Comparison of ENCODE assay signal across 18 mouse cellular contexts in the genomic region with DNA sequence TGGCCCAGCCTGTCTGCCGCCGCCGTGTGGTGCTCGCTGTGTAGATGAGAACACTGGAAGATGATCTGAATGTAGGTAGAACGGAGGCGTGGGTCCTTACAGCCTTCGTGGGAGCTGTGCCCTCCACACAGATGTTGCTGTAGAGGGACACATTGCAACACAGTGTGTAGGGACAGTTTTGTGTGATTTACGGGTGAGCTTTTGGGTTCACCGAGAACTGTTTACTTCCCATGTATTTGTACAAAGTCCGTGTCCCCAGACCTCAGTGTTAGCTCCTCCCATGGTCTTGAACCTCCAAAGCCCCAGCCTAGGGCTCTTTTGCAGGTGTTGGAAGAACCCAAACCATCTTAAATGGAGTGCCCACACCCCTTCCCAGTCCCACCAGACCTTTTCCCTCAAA. TPM values are rescaled to one million over a fixed set of nuclear protein-coding genes. Genes with fewer than 3 reads are reported as not detected.
DNase-seq lines count a peak whose midpoint lies in the region; ATAC-seq and TF ChIP-seq lines count a peak whose summit lies in the region.
"Had no signal": no experiment of that assay in that cellular context is flagged by ENCODE, and none has a peak within 500 bp of the region (broad histone marks: within the 10 kb centered on the region; RNA-seq: fewer than 3 reads in every experiment).

No protein-coding gene starts in this region.

- H3K9me3 ChIP-seq in liver, embryonic 11.5 days (ENCODE audit: control insufficient read depth, low read length), result no peaks in the 10 kb centered on the region
- H3K9me3 ChIP-seq in liver, embryonic 16.5 days (replicated peaks; ENCODE audit: control insufficient read depth, low read length), result no peaks in the 10 kb centered on the region
- no peaks in the 10 kb centered on the region for H3K9me3 ChIP-seq in liver, embryonic 12.5 days (replicated peaks)
- H3K9me3 ChIP-seq: embryonic facial prominence, embryonic 10.5 days; embryonic facial prominence, embryonic 12.5 days; forebrain, embryonic 13.5 days; forebrain, embryonic 15.5 days had no signal

- H3K79me2 ChIP-seq in liver, adult 2 months (ENCODE audit: control insufficient read depth, insufficient read depth, low read length), result no peaks in the 10 kb centered on the region

- no peak overlapping the region for H3K4me2 ChIP-seq in liver, embryonic 11.5 days
- no peak overlapping the region for H3K4me2 ChIP-seq in liver, embryonic 16.5 days (ENCODE audit: low read depth, low read length)
- H3K4me2 ChIP-seq in liver, embryonic 12.5 days, result no peak overlapping the region
- H3K4me2 ChIP-seq: embryonic facial prominence, embryonic 12.5 days; forebrain, embryonic 13.5 days; forebrain, embryonic 15.5 days had no signal

- H3K27me3 ChIP-seq in liver, adult 2 months (ENCODE audit: control insufficient read depth, insufficient read depth, low read length), result no peaks in the 10 kb centered on the region
- H3K27me3 ChIP-seq in liver, embryonic 11.5 days (replicated peaks; ENCODE audit: control insufficient read depth, insufficient read depth, low read length), result no peaks in the 10 kb centered on the region
- no peaks in the 10 kb centered on the region for H3K27me3 ChIP-seq in liver, embryonic 16.5 days (ENCODE audit: control insufficient read depth, insufficient read depth, low read depth, low read length)
- no peaks in the 10 kb centered on the region for H3K27me3 ChIP-seq in liver, embryonic 12.5 days (replicated peaks)
- H3K27me3 ChIP-seq: embryonic facial prominence, embryonic 12.5 days; forebrain, embryonic 13.5 days; forebrain, embryonic 15.5 days had no signal

- peak overlapping the region; percentile 25; the same call in 1 of the 2 replicates for H3K9ac ChIP-seq in liver, adult 2 months (ENCODE audit: low read depth, low read length)
- H3K9ac ChIP-seq in liver, embryonic 11.5 days (ENCODE audit: low read depth, low read length), result no peak overlapping the region
- no peak overlapping the region for H3K9ac ChIP-seq in liver, embryonic 16.5 days (ENCODE audit: low read depth, low read length)
- no peak overlapping the region for H3K9ac ChIP-seq in liver, embryonic 12.5 days
- H3K9ac ChIP-seq: embryonic facial prominence, embryonic 12.5 days; forebrain, embryonic 13.5 days; forebrain, embryonic 15.5 days; forebrain, postnatal 0 days had no signal

- no peak for TF ChIP-seq CTCF in liver, adult 2 months (IDR thresholded peaks at IDR 0.05; ENCODE audit: low read depth, low read length)

- ATAC-seq in liver, embryonic 11.5 days (replicated peaks; ENCODE audit: low FRiP score), result no peak
- peak; percentile 78 for ATAC-seq in liver, embryonic 16.5 days (ENCODE audit: low read depth)
- no peak for ATAC-seq in liver, embryonic 12.5 days
- ATAC-seq: forebrain, embryonic 13.5 days; forebrain, embryonic 15.5 days; forebrain, postnatal 0 days had no signal

- H3K4me1 ChIP-seq in liver, adult 2 months (ENCODE audit: control insufficient read depth, insufficient read depth, low read length), result peaks cover 20% of the 10 kb centered on the region
- H3K4me1 ChIP-seq in liver, embryonic 11.5 days (replicated peaks; ENCODE audit: control insufficient read depth, insufficient read depth, low read length), result no peaks in the 10 kb centered on the region
- peaks cover 6% of the 10 kb centered on the region for H3K4me1 ChIP-seq in liver, embryonic 16.5 days (ENCODE audit: control insufficient read depth, low read depth, low read length)
- H3K4me1 ChIP-seq in liver, embryonic 12.5 days, result peaks cover 8% of the 10 kb centered on the region
- H3K4me1 ChIP-seq: embryonic facial prominence, embryonic 12.5 days; forebrain, embryonic 13.5 days had no signal

- WGBS in liver, adult 2 months, result 45% methylated on average over 10 of the region's 10 CpGs
- WGBS in liver, embryonic 11.5 days, result 90% methylated on average over 10 of the region's 10 CpGs
- WGBS in liver, embryonic 16.5 days (ENCODE audit: insufficient replicate concordance), result 69% methylated on average over 10 of the region's 10 CpGs
- 83% methylated on average over 10 of the region's 10 CpGs for WGBS in liver, embryonic 12.5 days (ENCODE audit: insufficient replicate concordance)

- H3K36me3 ChIP-seq in liver, adult 2 months (ENCODE audit: control insufficient read depth, insufficient read depth, low read length), result peaks cover 2% of the 10 kb centered on the region; the same call in 1 of the 2 replicates
- peaks cover 21% of the 10 kb centered on the region for H3K36me3 ChIP-seq in liver, embryonic 11.5 days (ENCODE audit: control insufficient read depth, insufficient read depth, low read length)
- H3K36me3 ChIP-seq in liver, embryonic 16.5 days (ENCODE audit: control insufficient read depth, insufficient read depth), result peaks cover 9% of the 10 kb centered on the region
- peaks cover 57% of the 10 kb centered on the region for H3K36me3 ChIP-seq in liver, embryonic 12.5 days

- no peak for TF ChIP-seq POLR2A in liver, adult 2 months (IDR thresholded peaks at IDR 0.05; ENCODE audit: extremely low read depth, insufficient read depth, low read length)

- peak overlapping the region; percentile 4; the same call in 1 of the 2 replicates for H3K4me3 ChIP-seq in liver, adult 2 months (ENCODE audit: insufficient read depth, low read depth, low read length)
- H3K4me3 ChIP-seq in liver, embryonic 11.5 days (ENCODE audit: low read depth, low read length), result no peak overlapping the region
- no peak overlapping the region for H3K4me3 ChIP-seq in liver, embryonic 16.5 days (ENCODE audit: low read depth, low read length)
- no peak overlapping the region for H3K4me3 ChIP-seq in liver, embryonic 12.5 days
- H3K4me3 ChIP-seq: embryonic facial prominence, embryonic 10.5 days; embryonic facial prominence, embryonic 12.5 days; forebrain, embryonic 13.5 days; forebrain, embryonic 15.5 days had no signal

- peak overlapping the region; percentile 70 for H3K27ac ChIP-seq in liver, adult 2 months (replicated peaks; ENCODE audit: insufficient read depth, low read depth, low read length)
- H3K27ac ChIP-seq in liver, embryonic 11.5 days (ENCODE audit: low read depth, low read length), result no peak overlapping the region
- 0 out of 2 replicates have a peak overlapping the region, but pooled peaks have one; percentile 60 for H3K27ac ChIP-seq in liver, embryonic 16.5 days (ENCODE audit: low read length)
- no peak overlapping the region for H3K27ac ChIP-seq in liver, embryonic 12.5 days
- H3K27ac ChIP-seq: embryonic facial prominence, embryonic 10.5 days; embryonic facial prominence, embryonic 12.5 days; forebrain, embryonic 13.5 days; forebrain, embryonic 15.5 days had no signal

- peak; percentile 88 for DNase-seq in liver, adult 2 months (ENCODE audit: extremely low read depth, low read depth, low spot score)
- DNase-seq in liver, embryonic 11.5 days (ENCODE audit: low spot score), result no peak
- DNase-seq in cerebellum, adult 9-10 months, result no peak
- DNase-seq: adrenal gland, adult 2 months; adrenal gland, postnatal 10 days; adrenal gland, postnatal 25 days; cerebellum, adult 11 months; cerebellum, adult 18-20 months; cerebellum, adult 8-10 months; cerebellum, postnatal 10 days; cerebellum, postnatal 25 days; forebrain, postnatal 0 days had no signal

RNA-seq across cellular contexts. Expression of a gene that starts 10.9 kb away (rescaled TPM):
- total RNA-seq in liver, adult 2 months (2014; rRNA removed), result 4.0 and 9.3 TPM in 2 replicates
- polyA plus RNA-seq in liver, adult 2 months (2012; rRNA removed), result 57.1 and 65.8 TPM in 2 replicates
- polyA plus RNA-seq in liver, embryonic 11.5 days (2014; fragmentation: Nextera tagmentation; extraction: Ambion mirVana), result 10.3 and 11.6 TPM in 2 replicates
- polyA plus RNA-seq in liver, embryonic 16.5 days (2015; fragmentation: Nextera tagmentation; extraction: Ambion mirVana), result 2.9 and 6.0 TPM in 2 replicates
- 9.6 and 11.7 TPM in 2 replicates for polyA plus RNA-seq in liver, embryonic 12.5 days (2016; fragmentation: Nextera tagmentation; extraction: Ambion mirVana)

RNA-seq across cellular contexts. Expression of a gene that starts 27.8 kb away (rescaled TPM):
- total RNA-seq in liver, adult 2 months (2014; rRNA removed), result 19.9 and 21.5 TPM in 2 replicates
- polyA plus RNA-seq in liver, adult 2 months (2012; rRNA removed), result 5.9 and 6.2 TPM in 2 replicates
- polyA plus RNA-seq in liver, embryonic 11.5 days (2014; fragmentation: Nextera tagmentation; extraction: Ambion mirVana), result 79.5 and 80.7 TPM in 2 replicates
- polyA plus RNA-seq in liver, embryonic 16.5 days (2015; fragmentation: Nextera tagmentation; extraction: Ambion mirVana), result 21.6 and 26.4 TPM in 2 replicates
- 46.4 and 50.8 TPM in 2 replicates for polyA plus RNA-seq in liver, embryonic 12.5 days (2016; fragmentation: Nextera tagmentation; extraction: Ambion mirVana)

RNA-seq across cellular contexts. Expression of a gene that starts 34.3 kb away (rescaled TPM):
- 1.3 and 1.5 TPM in 2 replicates for total RNA-seq in liver, adult 2 months (2014; rRNA removed)
- polyA plus RNA-seq in liver, adult 2 months (2012; rRNA removed), result 1.8 and 2.1 TPM in 2 replicates
- 7.2 TPM in 2 replicates for polyA plus RNA-seq in liver, embryonic 11.5 days (2014; fragmentation: Nextera tagmentation; extraction: Ambion mirVana)
- polyA plus RNA-seq in liver, embryonic 16.5 days (2015; fragmentation: Nextera tagmentation; extraction: Ambion mirVana), result 0.60 and 0.96 TPM in 2 replicates
- 3.0 and 4.2 TPM in 2 replicates for polyA plus RNA-seq in liver, embryonic 12.5 days (2016; fragmentation: Nextera tagmentation; extraction: Ambion mirVana)

Comparison
In these comparisons a context has a peak if more than half of its experiments do, and no peak if none do; other contexts are left out.
1. H3K27ac ChIP-seq: peak in liver, adult 2 months (single experiment) and liver, embryonic 16.5 days (single experiment); none in liver, embryonic 11.5 days (single experiment) and liver, embryonic 12.5 days (single experiment).